Mouse (Mus musculus) intestine, embryonic 14.5 days (tissue): ENCODE data around the gene Lrrc71. TPM values are rescaled to one million over a fixed set of nuclear protein-coding genes. Genes with fewer than 3 reads are reported as not detected.

ENCODE experiments used
- ATAC-seq: fragments of 200-750 bp; cut with Nextera tagmentation; replicated peaks from 2 replicates; pipeline ENCODE4 v1.8.0; 2017; ENCODE audit warnings: low read depth, moderate number of reproducible peaks, moderate TSS enrichment, moderate library complexity; ENCODE audit not compliant: low FRiP score, low TSS enrichment
- DNase-seq: peaks from one replicate; pipeline ENCODE4 v3.0.0-alpha.2; 2018; ENCODE audit warnings: low spot score
- H3K27ac ChIP-seq: fragments of 300-500 bp; sonication (generic); 2 replicates; pipeline ENCODE4 v1.5.1; 2014; ENCODE audit warnings: low read depth, mild to moderate bottlenecking, control low read depth
- H3K27me3 ChIP-seq: fragments of 300-500 bp; sonication (generic); replicated peaks from 2 replicates; pipeline ENCODE4 v1.6.1; 2014; ENCODE audit warnings: low read length, control low read depth; ENCODE audit not compliant: control insufficient read depth, insufficient read depth
- H3K36me3 ChIP-seq: fragments of 300-500 bp; sonication (generic); 2 replicates; pipeline ENCODE4 v1.6.1; 2014; ENCODE audit warnings: low read length, control low read depth; ENCODE audit not compliant: control insufficient read depth, insufficient read depth
- H3K4me1 ChIP-seq: fragments of 300-500 bp; sonication (generic); replicated peaks from 2 replicates; pipeline ENCODE4 v1.6.1; 2014; ENCODE audit warnings: low read length, control low read depth, mixed read lengths; ENCODE audit not compliant: control insufficient read depth, insufficient read depth
- H3K4me2 ChIP-seq: fragments of 300-500 bp; sonication (generic); 2 replicates; pipeline ENCODE4 v1.6.1; 2014; ENCODE audit warnings: low read length
- H3K4me3 ChIP-seq: fragments of 300-500 bp; sonication (generic); 2 replicates; pipeline ENCODE4 v1.5.1; 2014; ENCODE audit warnings: low read depth, low read length, control low read depth, mixed read lengths
- H3K9ac ChIP-seq: fragments of 300-500 bp; sonication (generic); 2 replicates; pipeline ENCODE4 v1.6.1; 2014; ENCODE audit warnings: mild to moderate bottlenecking, low read length
- H3K9me3 ChIP-seq: fragments of 300-500 bp; sonication (generic); 2 replicates; pipeline ENCODE4 v1.6.1; 2016; ENCODE audit warnings: low read length, control low read depth; ENCODE audit not compliant: control insufficient read depth
- WGBS: fragments of 180-500 bp; shearing (Covaris S2); extraction: QIAGEN DNeasy Blood & Tissue Kit; methylation state at CpG from one replicate; pipeline ENCODE4 v1.1.7; 2014; 5-methylcytosine and 5-hydroxymethylcytosine counted together
- polyA plus RNA-seq: library from polyadenylated mRNA; unstranded; fragments of >200 nt; fragmentation: Nextera tagmentation; extraction: Ambion mirVana; gene quantifications from 2 replicates; pipeline ENCODE4 v1.2.1, GENCODE M21; 2014

Gene Lrrc71
- polyA plus RNA-seq, 1 experiment from 2014 or later, result 0.73 TPM

DNA sequence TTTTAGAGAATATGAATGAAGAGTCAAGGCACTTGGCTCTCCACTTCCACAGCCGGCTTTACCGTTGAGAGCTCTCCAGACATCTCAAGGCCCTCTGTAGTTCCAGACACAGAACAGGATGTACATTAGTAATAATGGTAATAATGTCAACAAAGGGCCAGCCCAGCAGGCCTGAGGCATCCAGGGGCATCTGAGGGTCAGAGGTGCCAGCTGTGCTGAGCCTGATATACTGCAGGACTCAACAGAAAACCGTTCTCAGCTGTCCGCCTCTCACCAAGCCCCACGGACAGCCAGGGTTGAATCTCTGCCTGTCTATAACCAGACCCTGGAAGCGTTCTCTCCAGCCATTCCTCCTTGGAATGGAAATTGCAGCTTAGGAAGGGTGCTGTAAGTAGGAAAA lies 23.9 kb downstream of the Lrrc71 start:
- no peaks in the 10 kb centered on the region; the same call in 1 of the 2 replicates for H3K4me1 ChIP-seq
- peaks cover 84% of the 10 kb centered on the region for H3K36me3 ChIP-seq
- peak overlapping the region; percentile 14; the same call in 1 of the 2 replicates for H3K27ac ChIP-seq
- no peak overlapping the region for H3K9ac ChIP-seq
- ATAC-seq (no peak), DNase-seq (peak; percentile 49)
- WGBS, result 34% methylated on average over 6 of the region's 6 CpGs
- no peak overlapping the region for H3K4me2 ChIP-seq
- no peaks in the 10 kb centered on the region for H3K9me3 ChIP-seq
- H3K4me3 ChIP-seq, result no peak overlapping the region
- no peaks in the 10 kb centered on the region for H3K27me3 ChIP-seq

DNA sequence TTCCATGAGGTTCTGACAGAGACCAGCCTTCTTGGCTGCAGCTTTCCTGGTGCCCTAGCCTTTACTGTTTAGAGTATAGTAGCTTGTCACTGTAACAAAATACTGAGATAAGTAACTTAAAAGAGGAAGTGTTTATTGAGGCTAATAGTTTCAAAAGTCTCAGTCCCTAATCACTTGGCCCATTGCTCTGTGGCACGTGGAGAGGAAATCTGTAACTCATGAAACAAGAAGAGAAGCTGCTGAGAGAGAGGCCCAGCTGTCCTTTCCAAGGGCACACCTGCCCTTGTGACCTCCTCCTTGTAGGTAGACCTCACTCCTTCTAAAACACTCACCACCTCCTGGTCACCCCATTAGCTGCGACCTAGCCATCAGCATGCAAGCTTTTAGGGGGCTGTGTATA lies 29.9 kb downstream of the Lrrc71 start:
- Histone ChIP-seq H3K4me3 (no peak overlapping the region), H3K4me1 (no peaks in the 10 kb centered on the region), H3K9ac (no peak overlapping the region), H3K27me3 (no peaks in the 10 kb centered on the region), H3K27ac (no peak overlapping the region), H3K9me3 (no peaks in the 10 kb centered on the region), H3K4me2 (no peak overlapping the region), H3K36me3 (peaks cover 85% of the 10 kb centered on the region)
- DNase-seq, result no peak
- WGBS, result 78% methylated on average over 2 of the region's 2 CpGs
- no peak for ATAC-seq

Other genes with a start within 250 kb of the Lrrc71 start
- 10.1 and 10.5 TPM in 2 replicates for gene Etv3, start 223.2 kb downstream of the Lrrc71 start, polyA plus RNA-seq
- gene Arhgef11, start 131.1 kb downstream of the Lrrc71 start, polyA plus RNA-seq, result 17.6 and 18.9 TPM in 2 replicates
- 1.0 and 1.3 TPM in 2 replicates for gene Ntrk1, start 46.5 kb upstream of the Lrrc71 start, polyA plus RNA-seq
- 0.32 and 0.72 TPM in 2 replicates for gene Insrr, start 48.3 kb upstream of the Lrrc71 start, polyA plus RNA-seq
- 28.4 and 31.7 TPM in 2 replicates for gene Pear1, start 75.7 kb upstream of the Lrrc71 start, polyA plus RNA-seq
- 0.16 and 0.28 TPM in 2 replicates for gene Sh2d2a, start 98.1 kb upstream of the Lrrc71 start, polyA plus RNA-seq
- 14.3 and 14.7 TPM in 2 replicates for gene Prcc, start 137.0 kb upstream of the Lrrc71 start, polyA plus RNA-seq
- 167 and 246 TPM in 2 replicates for gene Hdgf, start 157.7 kb upstream of the Lrrc71 start, polyA plus RNA-seq
- 73.3 and 74.2 TPM in 2 replicates for gene Mrpl24, start 170.9 kb upstream of the Lrrc71 start, polyA plus RNA-seq
- gene Isg20l2, start 181.7 kb upstream of the Lrrc71 start, polyA plus RNA-seq, result 32.8 and 35.9 TPM in 2 replicates
- 17.9 and 21.8 TPM in 2 replicates for gene Rrnad1, start 182.1 kb upstream of the Lrrc71 start, polyA plus RNA-seq
- 9.7 and 14.4 TPM in 2 replicates for gene Crabp2, start 200.0 kb upstream of the Lrrc71 start, polyA plus RNA-seq
- gene Nes, start 222.5 kb upstream of the Lrrc71 start, polyA plus RNA-seq, result 11.9 and 13.4 TPM in 2 replicates